Mouse (Mus musculus) gastrocnemius, adult 18-20 months (tissue): Measurements from ENCODE around the gene Olfr384. TPM values are rescaled to one million over a fixed set of nuclear protein-coding genes. Genes with fewer than 3 reads are reported as not detected.
"Not testable (repeated sequence)": the region's sequence is repeated elsewhere in the genome, so short reads cannot be mapped to it uniquely, and the experiment has no call there.

ENCODE experiments used
- DNase-seq: peaks from one replicate; pipeline ENCODE4 v3.0.0; 2021; ENCODE audit warnings: low spot score
- long read RNA-seq, 2 experiments: library from polyadenylated mRNA; stranded (forward); transcript quantifications; one replicate each; pipeline ENCODE4 v2.0.0; 2021
- total RNA-seq, 2 experiments: library from RNA; stranded (reverse); gene quantifications; 2 replicates each; pipeline ENCODE4 v1.2.3; 2021

Olfr384 gene
- not detected for total RNA-seq
- long read RNA-seq, experiment 1 = 0 reads
- long read RNA-seq, experiment 2 = 0 reads

- DNase-seq = no peak
These were observed at the start of gene Olfr384 for GRCm38 (mm10) chr11:73598294-73598693. TSS of gene Olfr384 (plus strand) at chr11:73598594.

GRCm38 (mm10) chr11:73579871-73580270 is 18.5 kb upstream of the Olfr384 start:
- no peak for DNase-seq

DNA sequence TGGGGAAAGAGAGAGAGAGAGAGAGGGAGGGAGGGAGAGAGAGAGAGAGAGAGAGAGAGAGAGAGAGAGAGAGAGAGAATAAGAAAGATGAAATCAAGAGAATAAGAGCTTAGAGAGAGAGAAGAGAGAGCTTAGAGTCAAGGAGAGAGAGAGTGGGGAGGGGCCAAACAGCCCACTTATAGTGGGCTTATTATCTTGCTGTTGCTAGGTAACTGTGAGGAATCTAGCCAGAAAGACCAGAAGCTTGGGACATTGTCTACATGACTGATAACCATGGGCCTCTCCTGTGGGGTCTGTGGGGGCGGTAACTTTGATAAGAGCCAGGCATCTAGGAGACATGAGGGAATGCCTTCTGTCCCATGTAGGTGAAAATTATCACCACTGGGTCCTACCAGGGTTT is 15.2 kb upstream of the Olfr384 start:
- not testable (repeated sequence) for DNase-seq

- no peak for DNase-seq
These were observed 5.5 kb upstream of the Olfr384 start, which contains the start of gene Olfr385 for GRCm38 (mm10) chr11:73592908-73593307. TSS of gene Olfr385 (minus strand) at chr11:73593008.

Other genes starting within 250 kb of the Olfr384 start
- not detected for gene Olfr20, start 247.8 kb upstream of the Olfr384 start, total RNA-seq
- not detected for gene Olfr376, start 227.3 kb upstream of the Olfr384 start, total RNA-seq
- not detected for gene Olfr1, start 199.0 kb upstream of the Olfr384 start, total RNA-seq
- gene Olfr378, start 170.1 kb upstream of the Olfr384 start, total RNA-seq = not detected
- gene Olfr380, start 141.1 kb upstream of the Olfr384 start, total RNA-seq = not detected
- not detected for gene Olfr381, start 107.0 kb upstream of the Olfr384 start, total RNA-seq
- not detected for gene Olfr382, start 81.4 kb upstream of the Olfr384 start, total RNA-seq
- gene Olfr385, start 5.6 kb upstream of the Olfr384 start, total RNA-seq = not detected
- not detected for gene Zfp735, start 90.2 kb downstream of the Olfr384 start, total RNA-seq
- gene Olfr389, start 182.1 kb downstream of the Olfr384 start, total RNA-seq = not detected
- not detected for gene Olfr390, start 184.4 kb downstream of the Olfr384 start, total RNA-seq
- not detected for gene Olfr391-ps, start 204.5 kb downstream of the Olfr384 start, total RNA-seq
- not detected for gene Olfr392, start 218.5 kb downstream of the Olfr384 start, total RNA-seq